Mouse (Mus musculus): ENCODE results near the gene Hcn3. TPM values are rescaled to one million over a fixed set of nuclear protein-coding genes. Genes with fewer than 3 reads are reported as not detected.
A peak's percentile ranks its signal among the peaks of the same experiment; 100 is the strongest.

The Hcn3 gene
- polyA plus RNA-seq, 1 experiment, result not detected

- Histone ChIP-seq H3K27ac (ENCODE audit: control insufficient read depth, insufficient read depth, low read depth, low read length, poor library complexity) (no peak overlapping the region), H3K4me3 (replicated peaks; ENCODE audit: control insufficient read depth, low read depth, low read length) (peak overlapping the region; percentile 51), H3K4me1 (ENCODE audit: control insufficient read depth, insufficient read depth, low read length) (peaks cover 3% of the 10 kb centered on the region; the same call in 1 of the 2 replicates)
- WGBS, result 4% methylated on average over 6 of the region's 6 CpGs
- TF ChIP-seq CTCF (IDR thresholded peaks at IDR 0.05; ENCODE audit: control insufficient read depth, insufficient read depth, low read length) (no peak), POLR2A (IDR thresholded peaks at IDR 0.05; ENCODE audit: borderline replicate concordance, control insufficient read depth, low read depth, low read length) (no peak)
Observed at GRCm38 (mm10) chr3:89178107-89178385, 18.1 kb upstream of the Hcn3 start.

- H3K4me3 ChIP-seq (replicated peaks; ENCODE audit: control insufficient read depth, low read depth, low read length), result peak within 1 kb of the TSS; percentile 51
- H3K4me1 ChIP-seq (ENCODE audit: control insufficient read depth, insufficient read depth, low read length), result peaks cover 2% of the 10 kb centered on the region; the same call in 1 of the 2 replicates
- TF ChIP-seq CTCF (IDR thresholded peaks at IDR 0.05; ENCODE audit: control insufficient read depth, insufficient read depth, low read length), result no peak
- peak; percentile 42; the same call in 1 of the 2 replicates for TF ChIP-seq POLR2A (IDR thresholded peaks at IDR 0.05; ENCODE audit: borderline replicate concordance, control insufficient read depth, low read depth, low read length)
- WGBS, result under 1% methylated on average over 43 of the region's 43 CpGs
- peak within 1 kb of the TSS; percentile 20; the same call in 1 of the 2 replicates for H3K27ac ChIP-seq (ENCODE audit: control insufficient read depth, insufficient read depth, low read depth, low read length, poor library complexity)
Observed at GRCm38 (mm10) chr3:89177242-89178106, 17.5 kb upstream of the Hcn3 start, which contains the start of gene Scamp3. TSS of gene Scamp3 (plus strand) at chr3:89177473.

DNA sequence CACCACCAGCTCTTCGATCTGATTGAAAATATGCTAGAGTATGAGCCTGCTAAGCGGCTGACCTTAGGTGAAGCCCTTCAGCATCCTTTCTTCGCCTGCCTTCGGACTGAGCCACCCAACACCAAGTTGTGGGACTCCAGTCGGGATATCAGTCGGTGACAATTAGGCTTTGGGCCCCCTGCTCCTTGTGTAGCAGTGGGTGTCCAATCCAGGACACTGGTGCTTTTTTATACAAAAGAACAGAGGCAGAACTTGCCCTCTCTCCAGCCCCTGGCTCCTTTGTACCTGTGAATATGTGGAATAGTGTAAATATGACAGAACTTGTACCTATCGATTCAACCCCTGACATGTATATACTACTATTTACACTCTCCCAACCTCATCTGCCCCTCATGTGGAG lies 16.4 kb upstream of the Hcn3 start:
- Histone ChIP-seq H3K4me3 (replicated peaks; ENCODE audit: control insufficient read depth, low read depth, low read length) (no peak overlapping the region), H3K4me1 (ENCODE audit: control insufficient read depth, insufficient read depth, low read length) (peaks cover 2% of the 10 kb centered on the region; the same call in 1 of the 2 replicates), H3K27ac (ENCODE audit: control insufficient read depth, insufficient read depth, low read depth, low read length, poor library complexity) (no peak overlapping the region)
- no peak for TF ChIP-seq CTCF (IDR thresholded peaks at IDR 0.05; ENCODE audit: control insufficient read depth, insufficient read depth, low read length)
- no peak for TF ChIP-seq POLR2A (IDR thresholded peaks at IDR 0.05; ENCODE audit: borderline replicate concordance, control insufficient read depth, low read depth, low read length)
- WGBS, result 92% methylated on average over 7 of the region's 7 CpGs

DNA sequence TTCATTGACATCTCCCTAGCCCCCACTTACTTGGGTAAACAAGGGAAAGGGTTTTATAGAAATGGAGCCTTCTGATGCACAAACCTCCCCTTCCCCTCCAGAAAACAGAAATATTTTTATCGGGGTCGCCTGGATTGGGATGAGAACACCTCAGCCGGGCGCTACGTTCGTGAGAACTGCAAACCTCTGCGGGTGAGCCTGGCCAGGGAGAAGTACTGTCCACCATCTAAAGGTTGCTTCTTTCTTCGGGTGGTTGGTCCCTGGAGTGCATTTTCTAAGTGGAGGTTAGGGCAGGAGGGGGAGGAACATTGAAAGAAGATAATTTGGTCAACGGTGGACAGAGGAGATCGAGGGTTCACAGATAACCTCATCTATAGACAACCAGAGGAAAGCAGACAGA lies 15.5 kb upstream of the Hcn3 start:
- TF ChIP-seq CTCF (IDR thresholded peaks at IDR 0.05; ENCODE audit: control insufficient read depth, insufficient read depth, low read length) (no peak), POLR2A (IDR thresholded peaks at IDR 0.05; ENCODE audit: borderline replicate concordance, control insufficient read depth, low read depth, low read length) (no peak)
- H3K27ac ChIP-seq (ENCODE audit: control insufficient read depth, insufficient read depth, low read depth, low read length, poor library complexity), result no peak overlapping the region
- no peak overlapping the region for H3K4me3 ChIP-seq (replicated peaks; ENCODE audit: control insufficient read depth, low read depth, low read length)
- peaks cover 2% of the 10 kb centered on the region; the same call in 1 of the 2 replicates for H3K4me1 ChIP-seq (ENCODE audit: control insufficient read depth, insufficient read depth, low read length)
- WGBS, result 85% methylated on average over 10 of the region's 10 CpGs

DNA sequence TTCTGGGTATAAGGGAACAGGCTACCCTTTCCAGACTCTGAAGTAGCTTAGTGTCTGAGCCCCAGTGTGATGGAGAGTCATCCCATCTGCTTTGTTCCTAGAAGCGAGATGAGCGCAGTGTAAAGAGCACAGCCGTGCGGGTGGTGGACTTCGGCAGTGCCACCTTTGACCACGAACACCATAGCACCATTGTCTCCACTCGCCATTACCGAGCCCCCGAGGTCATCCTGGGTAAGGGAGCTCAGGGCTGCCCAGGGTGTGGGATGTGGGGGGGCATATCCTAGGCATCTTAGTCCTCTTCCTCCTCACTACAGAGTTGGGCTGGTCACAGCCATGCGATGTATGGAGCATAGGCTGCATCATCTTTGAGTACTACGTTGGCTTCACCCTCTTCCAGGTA lies 14.8 kb upstream of the Hcn3 start:
- TF ChIP-seq CTCF (IDR thresholded peaks at IDR 0.05; ENCODE audit: control insufficient read depth, insufficient read depth, low read length), result no peak
- no peak for TF ChIP-seq POLR2A (IDR thresholded peaks at IDR 0.05; ENCODE audit: borderline replicate concordance, control insufficient read depth, low read depth, low read length)
- H3K4me1 ChIP-seq (ENCODE audit: control insufficient read depth, insufficient read depth, low read length), result peaks cover 2% of the 10 kb centered on the region; the same call in 1 of the 2 replicates
- 94% methylated on average over 11 of the region's 11 CpGs for WGBS
- no peak overlapping the region for H3K27ac ChIP-seq (ENCODE audit: control insufficient read depth, insufficient read depth, low read depth, low read length, poor library complexity)
- no peak overlapping the region for H3K4me3 ChIP-seq (replicated peaks; ENCODE audit: control insufficient read depth, low read depth, low read length)

DNA sequence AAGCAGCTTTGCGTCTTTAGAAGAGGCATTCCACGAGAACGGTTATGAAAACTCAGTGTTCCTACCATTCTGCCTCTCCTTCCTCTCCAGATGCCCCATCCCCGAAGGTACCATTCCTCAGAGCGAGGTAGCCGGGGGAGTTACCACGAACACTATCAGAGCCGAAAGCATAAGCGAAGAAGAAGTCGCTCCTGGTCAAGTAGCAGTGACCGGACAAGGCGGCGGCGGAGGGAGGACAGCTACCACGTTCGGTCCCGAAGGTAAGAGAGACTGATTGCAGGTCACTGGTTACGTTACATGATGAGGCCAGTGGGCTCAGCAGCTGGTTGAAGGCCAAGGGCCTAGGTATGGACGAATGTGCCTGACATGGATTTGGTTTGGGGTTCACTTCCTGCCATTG lies 6.9 kb upstream of the Hcn3 start:
- no peak for TF ChIP-seq POLR2A (IDR thresholded peaks at IDR 0.05; ENCODE audit: borderline replicate concordance, control insufficient read depth, low read depth, low read length)
- no peak for TF ChIP-seq CTCF (IDR thresholded peaks at IDR 0.05; ENCODE audit: control insufficient read depth, insufficient read depth, low read length)
- Histone ChIP-seq H3K27ac (ENCODE audit: control insufficient read depth, insufficient read depth, low read depth, low read length, poor library complexity) (no peak overlapping the region), H3K4me3 (replicated peaks; ENCODE audit: control insufficient read depth, low read depth, low read length) (no peak overlapping the region), H3K4me1 (ENCODE audit: control insufficient read depth, insufficient read depth, low read length) (peaks cover 4% of the 10 kb centered on the region; the same call in 1 of the 2 replicates)
- WGBS, result 91% methylated on average over 19 of the region's 19 CpGs

GRCm38 (mm10) chr3:89165268-89165870 lies 5.4 kb upstream of the Hcn3 start:
- TF ChIP-seq POLR2A (IDR thresholded peaks at IDR 0.05; ENCODE audit: borderline replicate concordance, control insufficient read depth, low read depth, low read length) (no peak), CTCF (IDR thresholded peaks at IDR 0.05; ENCODE audit: control insufficient read depth, insufficient read depth, low read length) (no peak)
- 16% methylated on average over 12 of the region's 12 CpGs for WGBS

DNA sequence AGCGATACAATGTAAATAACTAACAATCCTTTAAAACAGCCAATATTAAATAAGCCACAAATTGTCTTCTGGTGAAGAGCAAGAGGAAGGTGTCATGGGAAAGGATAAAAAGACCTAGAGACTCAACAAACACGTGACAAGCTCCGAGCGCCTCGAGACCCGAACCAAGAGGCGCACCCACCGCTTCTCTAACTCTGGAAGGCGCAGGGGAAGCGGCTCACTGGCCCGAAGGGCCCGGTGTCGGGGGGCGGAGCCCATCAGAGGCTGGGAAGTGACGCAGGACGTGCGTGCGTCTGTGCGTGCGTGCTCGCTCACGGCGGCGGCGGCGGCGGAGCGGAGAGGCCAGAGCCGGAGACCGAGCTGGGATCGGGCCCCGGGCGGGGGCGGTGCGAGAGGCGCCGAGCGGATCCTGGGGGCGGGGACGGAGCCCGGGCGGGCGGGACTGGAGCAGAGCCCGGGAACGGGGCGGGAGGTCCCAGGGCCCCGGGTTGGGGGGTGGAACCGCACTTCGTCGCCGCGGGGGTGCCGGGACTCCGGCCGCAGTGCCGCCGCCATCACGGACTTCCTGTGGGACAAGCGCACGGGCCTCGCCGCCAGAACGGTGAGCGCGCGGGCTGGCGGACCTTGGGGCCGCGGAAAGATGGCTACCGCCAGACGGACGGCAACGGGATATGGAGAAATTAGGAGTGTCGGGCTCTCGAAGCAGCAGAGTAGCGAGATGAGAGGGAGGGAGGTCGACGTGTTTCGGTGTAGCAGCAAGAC lies 4.7 kb upstream of the Hcn3 start, which contains the start of gene Clk2:
Clk2 (plus strand) TSS at position 290 of the 762 bp plus-strand sequence.
- peak within 1 kb of the TSS; percentile 85 for H3K4me3 ChIP-seq (replicated peaks; ENCODE audit: control insufficient read depth, low read depth, low read length)
- peaks cover 4% of the 10 kb centered on the region; the same call in 1 of the 2 replicates for H3K4me1 ChIP-seq (ENCODE audit: control insufficient read depth, insufficient read depth, low read length)
- WGBS, result under 1% methylated on average over 71 of the region's 79 CpGs
- TF ChIP-seq POLR2A (IDR thresholded peaks at IDR 0.05; ENCODE audit: borderline replicate concordance, control insufficient read depth, low read depth, low read length) (peak; percentile 53; the same call in 1 of the 2 replicates), CTCF (IDR thresholded peaks at IDR 0.05; ENCODE audit: control insufficient read depth, insufficient read depth, low read length) (no peak)
- peak within 1 kb of the TSS; percentile 89 for H3K27ac ChIP-seq (ENCODE audit: control insufficient read depth, insufficient read depth, low read depth, low read length, poor library complexity)

More at GRCm38 (mm10) chr3:89165268-89165870, 5.4 kb upstream of the Hcn3 start:
- Histone ChIP-seq H3K27ac (ENCODE audit: control insufficient read depth, insufficient read depth, low read depth, low read length, poor library complexity) (peak overlapping the region; percentile 89), H3K4me1 (ENCODE audit: control insufficient read depth, insufficient read depth, low read length) (peaks cover 4% of the 10 kb centered on the region; the same call in 1 of the 2 replicates), H3K4me3 (replicated peaks; ENCODE audit: control insufficient read depth, low read depth, low read length) (peak overlapping the region; percentile 85)

All from bone marrow, adult 2 months (tissue).